Mouse (Mus musculus): ENCODE data around the gene Dcaf8. TPM values are rescaled to one million over a fixed set of nuclear protein-coding genes. Genes with fewer than 3 reads are reported as not detected.
A peak's percentile ranks its signal among the peaks of the same experiment; 100 is the strongest.

Dcaf8 gene
- polyA plus RNA-seq, 1 experiment from 2014 or later: 77.8 TPM

DNA sequence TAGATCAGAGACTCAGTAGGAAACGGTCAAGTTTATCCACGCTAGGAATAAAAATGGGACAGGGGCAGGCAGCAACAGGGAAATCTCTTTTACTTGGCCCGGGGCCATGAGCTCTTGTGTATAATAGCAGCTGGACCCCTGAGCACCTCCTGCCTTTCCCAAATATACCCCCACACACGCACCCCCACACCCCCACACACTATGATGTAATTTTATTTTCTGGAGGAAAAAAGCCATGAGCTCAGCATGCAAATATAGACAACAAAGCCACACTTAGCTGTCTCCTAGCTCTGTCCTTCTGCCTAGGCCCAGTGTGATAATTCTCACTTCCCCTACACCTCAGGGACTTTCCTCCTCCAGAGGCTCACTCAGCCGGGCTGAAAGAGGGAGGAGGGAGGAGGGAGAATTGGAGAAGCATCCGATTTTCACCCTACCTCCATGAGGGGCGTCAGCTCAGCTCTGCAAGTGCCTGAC is 59.3 kb downstream of the Dcaf8 start:
- no peaks in the 10 kb centered on the region for H3K36me3 ChIP-seq
- ATAC-seq: no peak
- H3K4me3 ChIP-seq: 0 out of 2 replicates have a peak overlapping the region, but pooled peaks have one; percentile 61
- peaks cover 21% of the 10 kb centered on the region for H3K27me3 ChIP-seq (replicated peaks)
- peaks cover 50% of the 10 kb centered on the region for H3K4me1 ChIP-seq
- H3K9me3 ChIP-seq (replicated peaks): no peaks in the 10 kb centered on the region
- H3K9ac ChIP-seq: no peak overlapping the region
- no peak overlapping the region; the same call in 1 of the 2 replicates for H3K27ac ChIP-seq
- 39% methylated on average over 7 of the region's 7 CpGs for WGBS (ENCODE audit: insufficient replicate concordance)
- peak overlapping the region; percentile 67 for H3K4me2 ChIP-seq

DNA sequence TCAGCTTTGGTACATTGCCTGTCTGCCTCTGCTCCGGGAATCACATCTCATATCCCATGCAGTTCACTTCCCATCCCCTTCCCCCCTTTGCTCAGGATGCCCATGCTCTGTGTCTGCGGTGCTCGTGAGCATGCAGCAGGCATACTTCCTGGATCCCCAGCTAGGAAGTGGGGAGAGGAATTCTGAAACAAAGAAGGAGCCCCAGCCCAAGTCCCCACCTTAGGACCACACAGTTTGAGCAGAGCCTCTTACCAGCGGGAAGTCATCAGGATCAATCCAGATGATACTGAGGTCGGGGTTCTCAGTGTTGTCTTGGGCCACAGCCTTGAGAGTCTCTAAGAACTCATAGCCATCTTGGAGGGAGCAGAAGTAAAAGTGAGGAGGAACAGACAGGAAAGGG is 64.9 kb downstream of the Dcaf8 start:
- Histone ChIP-seq H3K9ac (no peak overlapping the region), H3K27ac (no peak overlapping the region), H3K36me3 (no peaks in the 10 kb centered on the region), H3K27me3 (replicated peaks) (no peaks in the 10 kb centered on the region), H3K4me3 (no peak overlapping the region), H3K4me2 (no peak overlapping the region), H3K9me3 (replicated peaks) (no peaks in the 10 kb centered on the region), H3K4me1 (peaks cover 12% of the 10 kb centered on the region)
- 45% methylated on average over 5 of the region's 5 CpGs for WGBS (ENCODE audit: insufficient replicate concordance)
- ATAC-seq: no peak

DNA sequence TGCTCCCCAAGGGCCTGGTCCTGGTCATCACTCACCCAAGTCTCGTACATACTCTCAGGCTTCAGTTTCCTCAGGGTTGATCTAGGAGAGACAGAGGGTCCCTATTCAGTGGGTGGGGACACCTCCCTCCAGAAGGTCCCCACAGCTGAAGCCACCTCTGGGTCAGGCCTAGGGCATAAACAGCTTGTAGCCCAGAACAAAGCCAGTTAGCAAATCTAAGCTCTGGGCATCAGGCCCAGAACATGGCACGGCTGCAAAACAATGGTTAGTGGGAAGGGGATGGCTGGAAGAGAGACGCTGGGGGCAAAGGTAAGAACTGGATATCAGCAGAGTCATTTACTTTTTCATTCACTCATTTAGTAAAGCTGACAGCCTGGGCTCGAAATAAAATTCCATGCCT is 65.9 kb downstream of the Dcaf8 start:
- Histone ChIP-seq H3K4me1 (peaks cover 12% of the 10 kb centered on the region), H3K9ac (no peak overlapping the region), H3K27ac (no peak overlapping the region), H3K9me3 (replicated peaks) (no peaks in the 10 kb centered on the region), H3K27me3 (replicated peaks) (no peaks in the 10 kb centered on the region), H3K4me2 (no peak overlapping the region), H3K4me3 (no peak overlapping the region), H3K36me3 (no peaks in the 10 kb centered on the region)
- no peak for ATAC-seq
- WGBS (ENCODE audit: insufficient replicate concordance): 70% methylated on average over 4 of the region's 4 CpGs

DNA sequence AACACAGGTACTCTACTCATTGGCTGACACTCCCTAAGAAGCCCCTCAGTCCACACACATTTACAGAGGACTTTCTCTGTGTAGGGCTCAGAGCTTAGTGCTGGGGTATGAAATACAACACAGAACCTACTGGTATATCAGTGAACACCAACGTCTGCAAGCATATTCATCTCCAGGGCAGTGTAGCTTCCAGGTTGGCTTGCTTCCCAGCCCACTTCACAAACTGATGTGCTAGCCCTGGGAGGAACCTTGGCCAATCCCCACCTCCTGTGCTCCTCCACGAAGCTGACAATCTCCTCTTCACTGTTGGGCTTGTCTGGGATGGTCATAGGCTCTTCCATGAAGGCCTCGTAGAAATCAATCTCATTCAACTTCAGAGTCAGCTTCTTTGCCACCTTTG is 66.9 kb downstream of the Dcaf8 start:
- Histone ChIP-seq H3K27ac (no peak overlapping the region), H3K9me3 (replicated peaks) (no peaks in the 10 kb centered on the region), H3K27me3 (replicated peaks) (no peaks in the 10 kb centered on the region), H3K36me3 (no peaks in the 10 kb centered on the region), H3K9ac (no peak overlapping the region), H3K4me1 (peaks cover 12% of the 10 kb centered on the region), H3K4me3 (no peak overlapping the region), H3K4me2 (no peak overlapping the region)
- WGBS (ENCODE audit: insufficient replicate concordance): 42% methylated on average over 3 of the region's 3 CpGs
- ATAC-seq: no peak

DNA sequence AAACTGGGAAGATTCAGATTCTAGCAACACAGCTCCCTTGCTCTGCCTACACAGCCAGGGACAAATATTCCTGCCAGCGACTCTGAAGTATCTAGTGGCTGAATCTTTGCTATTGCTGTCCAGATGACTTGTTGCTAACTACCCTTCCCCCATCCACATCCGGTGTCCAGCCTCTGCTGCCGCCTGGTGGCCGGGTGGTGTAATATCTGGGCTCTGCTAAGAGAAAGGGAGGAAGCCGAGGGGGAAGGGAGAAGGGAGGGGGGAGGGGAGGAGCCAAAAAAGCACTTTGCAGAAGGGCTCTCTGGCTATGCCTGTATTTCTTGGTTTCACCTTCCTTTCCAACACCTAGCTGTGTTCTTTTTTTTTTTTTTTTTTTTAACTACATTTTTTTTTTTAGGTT is 69.3 kb downstream of the Dcaf8 start:
- peak; percentile 74 for ATAC-seq
- peaks cover 12% of the 10 kb centered on the region for H3K4me1 ChIP-seq
- peak overlapping the region; percentile 39 for H3K4me3 ChIP-seq
- no peaks in the 10 kb centered on the region for H3K36me3 ChIP-seq
- H3K4me2 ChIP-seq: peak overlapping the region; percentile 60
- H3K27ac ChIP-seq: peak overlapping the region; percentile 60; the same call in 1 of the 2 replicates
- 0% methylated on average over 5 of the region's 5 CpGs for WGBS (ENCODE audit: insufficient replicate concordance)
- H3K9ac ChIP-seq: 0 out of 2 replicates have a peak overlapping the region, but pooled peaks have one; percentile 31
- H3K9me3 ChIP-seq (replicated peaks): no peaks in the 10 kb centered on the region
- H3K27me3 ChIP-seq (replicated peaks): no peaks in the 10 kb centered on the region

DNA sequence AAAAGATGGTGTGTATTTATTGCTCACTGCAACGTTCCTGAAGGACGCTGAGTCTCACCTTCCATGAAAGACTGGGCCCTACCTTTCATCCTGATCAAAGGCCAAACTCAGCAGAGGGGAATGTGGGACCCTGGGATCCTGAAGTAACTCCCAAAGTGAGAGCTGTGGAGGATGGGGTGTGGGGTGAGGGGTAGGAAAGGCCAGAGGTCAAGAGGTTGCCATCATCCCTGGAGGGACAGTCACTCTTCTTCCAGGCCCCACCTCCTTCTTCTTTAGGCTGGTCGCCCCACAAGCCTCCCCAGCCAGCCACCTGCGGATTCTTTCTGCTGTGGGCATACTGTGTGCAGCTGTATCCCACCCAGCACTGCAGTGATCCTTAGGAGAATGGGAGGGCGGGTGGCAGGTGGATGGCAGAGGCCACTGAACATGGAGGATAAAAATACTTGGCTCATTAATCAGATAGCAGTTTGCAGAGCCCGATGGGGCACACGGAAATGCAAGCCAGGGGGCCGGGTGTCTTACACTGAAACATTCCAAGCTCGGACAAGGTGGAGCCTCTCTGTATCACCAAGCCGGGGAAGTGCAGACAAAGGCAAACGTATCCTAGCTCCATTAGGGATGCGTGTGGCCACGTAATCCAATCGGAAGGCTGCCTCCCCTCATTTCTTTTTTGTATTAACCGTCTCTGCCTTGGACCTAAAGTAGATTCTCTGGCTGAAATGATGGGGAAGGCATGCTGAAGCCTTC is 70.5 kb downstream of the Dcaf8 start:
- peaks cover 12% of the 10 kb centered on the region for H3K4me1 ChIP-seq
- no peak for ATAC-seq

DNA sequence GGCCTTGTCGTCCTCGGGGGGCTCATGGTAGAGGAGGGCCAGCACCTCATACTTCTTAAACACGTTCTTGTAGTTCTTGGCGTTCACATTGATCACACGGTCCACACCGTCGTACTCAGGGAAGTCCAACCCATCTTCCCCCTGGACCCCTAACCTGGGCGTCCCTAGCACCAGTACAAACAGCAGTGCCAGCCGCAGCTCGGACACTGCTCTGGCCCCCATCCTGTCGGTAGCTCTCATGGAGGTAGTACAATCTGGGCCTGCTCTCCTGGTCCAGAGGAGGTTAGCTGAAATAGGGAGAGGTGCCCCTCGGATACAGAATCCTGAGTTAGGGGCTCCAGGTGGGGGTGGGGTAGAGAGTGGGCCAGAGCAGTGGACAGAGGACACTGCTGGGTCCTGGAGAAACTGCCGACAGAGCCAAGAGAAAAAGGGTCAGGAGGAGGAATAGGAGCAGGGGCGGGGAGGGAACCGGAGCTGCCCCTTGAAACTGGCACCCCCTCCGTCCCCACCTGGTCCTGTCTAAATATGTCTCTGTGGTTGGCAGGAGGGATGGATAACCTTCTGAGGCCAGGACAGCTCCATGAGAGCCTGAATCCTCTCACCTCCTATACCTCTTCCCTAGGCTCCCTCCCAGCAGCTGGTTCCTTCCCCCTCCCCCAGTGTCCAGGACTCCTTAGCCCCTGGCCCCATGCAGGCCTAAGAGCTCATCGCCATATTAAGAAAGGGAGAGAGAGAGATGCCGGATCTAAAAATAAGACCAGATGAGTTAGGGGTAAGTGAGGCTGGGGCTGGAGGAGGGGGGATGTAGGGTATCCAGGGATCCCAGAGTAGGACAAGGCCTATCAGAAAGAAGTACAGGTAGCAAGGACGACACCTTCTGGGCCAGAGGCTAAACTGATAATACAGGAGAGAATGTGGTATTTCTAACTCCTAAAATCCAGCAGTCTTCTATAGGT is 71.8 kb downstream of the Dcaf8 start, which contains the start of gene Casq1:
Casq1 (minus strand) TSS at position 418 of the 956 bp plus-strand sequence.
- no peak for ATAC-seq
- no peak within 1 kb of the TSS for H3K27ac ChIP-seq
- no peaks in the 10 kb centered on the region for H3K36me3 ChIP-seq
- H3K9me3 ChIP-seq (replicated peaks): no peaks in the 10 kb centered on the region
- H3K4me2 ChIP-seq: no peak within 1 kb of the TSS
- no peak within 1 kb of the TSS for H3K9ac ChIP-seq
- 78% methylated on average over 19 of the region's 19 CpGs for WGBS (ENCODE audit: insufficient replicate concordance)
- no peak within 1 kb of the TSS for H3K4me3 ChIP-seq
- peaks cover 12% of the 10 kb centered on the region for H3K4me1 ChIP-seq
- no peaks in the 10 kb centered on the region for H3K27me3 ChIP-seq (replicated peaks)

More for the DNA sequence above, 70.5 kb downstream of the Dcaf8 start:
- H3K27me3 ChIP-seq (replicated peaks): no peaks in the 10 kb centered on the region
- no peaks in the 10 kb centered on the region for H3K36me3 ChIP-seq
- WGBS (ENCODE audit: insufficient replicate concordance): 72% methylated on average over 15 of the region's 15 CpGs
- no peaks in the 10 kb centered on the region for H3K9me3 ChIP-seq (replicated peaks)
- no peak overlapping the region for H3K4me2 ChIP-seq
- H3K9ac ChIP-seq: no peak overlapping the region
- no peak overlapping the region for H3K4me3 ChIP-seq
- H3K27ac ChIP-seq: no peak overlapping the region

DNA sequence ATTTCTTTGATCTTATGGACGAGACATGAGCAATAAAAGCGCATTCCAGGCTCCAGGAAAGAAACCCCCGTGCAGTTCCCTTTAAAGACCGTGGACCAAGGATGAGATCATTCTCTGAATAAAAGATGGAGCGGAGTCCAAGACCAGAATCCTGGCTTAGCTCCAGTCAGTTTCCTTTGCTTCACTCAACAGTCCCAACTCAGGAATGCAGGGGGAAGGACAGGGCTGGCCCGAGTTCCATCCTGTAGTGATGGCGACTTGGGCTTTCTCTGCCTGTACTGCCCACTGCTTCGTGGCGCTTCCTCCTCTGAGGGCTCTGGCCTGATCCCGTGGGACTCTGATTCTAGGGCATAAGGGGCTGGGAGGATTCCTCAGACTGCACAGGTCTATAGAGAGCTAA is 72.5 kb downstream of the Dcaf8 start:
- WGBS (ENCODE audit: insufficient replicate concordance): 56% methylated on average over 10 of the region's 10 CpGs
- no peak for ATAC-seq
- H3K27me3 ChIP-seq (replicated peaks): no peaks in the 10 kb centered on the region
- no peak overlapping the region for H3K27ac ChIP-seq
- no peaks in the 10 kb centered on the region for H3K9me3 ChIP-seq (replicated peaks)
- no peak overlapping the region for H3K4me2 ChIP-seq
- no peak overlapping the region for H3K4me3 ChIP-seq
- no peak overlapping the region for H3K9ac ChIP-seq
- peaks cover 12% of the 10 kb centered on the region for H3K4me1 ChIP-seq
- no peaks in the 10 kb centered on the region for H3K36me3 ChIP-seq

DNA sequence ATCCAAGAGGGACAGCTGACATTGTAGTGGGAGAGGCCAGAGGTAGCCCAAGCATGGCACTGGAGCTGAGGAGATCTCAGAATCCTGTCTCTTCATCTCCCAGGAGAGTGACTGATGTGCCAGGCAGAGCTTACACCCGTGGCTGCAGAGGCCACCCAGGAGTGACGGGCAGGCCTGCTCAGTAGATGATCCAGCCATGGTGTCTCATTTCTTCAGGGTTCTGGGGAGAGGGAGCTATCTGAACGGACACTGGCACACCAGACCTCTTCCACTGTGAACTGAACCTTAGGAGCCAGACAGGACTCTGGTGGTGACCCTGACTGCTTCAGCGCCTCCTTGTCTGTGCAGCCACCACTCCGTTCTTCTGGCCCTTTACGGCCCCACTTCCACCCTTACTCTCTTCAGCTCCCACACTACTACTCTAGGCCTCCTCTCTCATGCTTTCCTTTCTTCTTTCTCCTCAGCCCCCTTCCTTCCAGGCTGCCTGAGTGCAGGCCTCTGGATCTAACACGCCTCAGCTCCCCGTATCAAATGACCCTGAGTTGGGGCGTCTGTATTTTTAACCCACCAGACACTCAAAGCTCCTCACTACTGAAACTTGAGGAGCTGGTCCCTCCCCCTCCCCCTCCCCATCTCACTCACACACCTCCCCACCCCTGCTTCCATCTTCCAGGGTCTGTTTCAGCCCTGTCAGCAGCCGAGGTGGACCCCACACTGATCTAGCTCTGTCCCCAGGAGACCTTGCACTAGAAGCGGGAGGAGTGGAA is 73.6 kb downstream of the Dcaf8 start:
- H3K36me3 ChIP-seq: no peaks in the 10 kb centered on the region
- H3K4me2 ChIP-seq: no peak overlapping the region
- WGBS (ENCODE audit: insufficient replicate concordance): 63% methylated on average over 11 of the region's 11 CpGs
- no peaks in the 10 kb centered on the region for H3K9me3 ChIP-seq (replicated peaks)
- H3K4me3 ChIP-seq: no peak overlapping the region
- H3K4me1 ChIP-seq: peaks cover 11% of the 10 kb centered on the region
- H3K27ac ChIP-seq: 0 out of 2 replicates have a peak overlapping the region, but pooled peaks have one; percentile 11
- no peak for ATAC-seq
- H3K9ac ChIP-seq: no peak overlapping the region
- H3K27me3 ChIP-seq (replicated peaks): no peaks in the 10 kb centered on the region

DNA sequence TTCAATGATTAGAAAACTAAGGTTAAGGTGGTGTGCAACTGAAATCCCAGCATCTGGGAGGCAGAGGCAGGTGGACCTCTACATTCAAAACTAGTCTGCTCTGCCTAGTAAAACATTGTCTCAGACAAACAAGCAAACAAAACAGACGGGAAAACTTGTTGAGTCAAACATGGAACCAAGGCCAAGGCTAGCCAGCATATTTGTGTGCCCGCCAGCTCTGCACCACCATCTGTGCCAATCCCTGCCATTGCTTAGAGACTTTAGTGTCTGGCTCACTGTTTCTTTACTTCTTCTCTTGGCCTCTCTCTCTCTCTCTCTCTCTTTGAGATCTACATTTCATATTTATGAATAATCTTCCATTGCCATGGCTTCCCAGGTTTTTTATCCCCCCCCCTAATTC is 80.3 kb downstream of the Dcaf8 start:
- Histone ChIP-seq H3K9ac (no peak overlapping the region), H3K27me3 (replicated peaks) (no peaks in the 10 kb centered on the region), H3K4me1 (no peaks in the 10 kb centered on the region), H3K4me3 (no peak overlapping the region), H3K27ac (no peak overlapping the region), H3K36me3 (no peaks in the 10 kb centered on the region), H3K4me2 (no peak overlapping the region), H3K9me3 (replicated peaks) (no peaks in the 10 kb centered on the region)
- no peak for ATAC-seq
- WGBS (ENCODE audit: insufficient replicate concordance): 62% methylated on average over 2 of the region's 2 CpGs

DNA sequence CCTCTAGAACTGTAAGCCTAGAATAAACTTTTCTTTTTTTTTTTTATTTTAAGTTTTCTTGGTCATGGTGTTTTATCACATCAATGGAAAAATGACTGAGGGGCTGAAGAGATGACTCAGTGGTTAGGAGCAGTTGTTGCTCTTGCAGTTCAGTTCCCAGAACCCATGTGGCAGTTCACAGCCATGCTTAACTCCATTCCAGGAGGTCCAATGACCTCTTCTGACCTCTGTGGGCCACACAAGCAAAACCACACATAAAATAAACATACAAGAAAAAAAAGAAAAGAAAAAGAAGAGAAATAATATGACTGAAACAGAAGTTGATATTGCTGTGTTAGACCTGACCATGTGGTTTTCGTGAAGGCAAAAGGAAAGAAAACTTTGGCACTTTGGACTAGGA is 81.3 kb downstream of the Dcaf8 start:
- ATAC-seq: no peak
- Histone ChIP-seq H3K4me3 (no peak overlapping the region), H3K36me3 (no peaks in the 10 kb centered on the region), H3K27me3 (replicated peaks) (0 out of 2 replicates have a peak, but pooled peaks cover 5% of the 10 kb centered on the region), H3K27ac (no peak overlapping the region), H3K4me2 (no peak overlapping the region), H3K4me1 (no peaks in the 10 kb centered on the region), H3K9ac (no peak overlapping the region), H3K9me3 (replicated peaks) (no peaks in the 10 kb centered on the region)
- WGBS (ENCODE audit: insufficient replicate concordance): 64% methylated on average over 1 of the region's 1 CpGs

All from liver, embryonic 12.5 days (tissue).